Mouse (Mus musculus): Measurements from ENCODE around the gene Dhx38. TPM values are rescaled to one million over a fixed set of nuclear protein-coding genes. Genes with fewer than 3 reads are reported as not detected.
A peak's percentile ranks its signal among the peaks of the same experiment; 100 is the strongest.

The Dhx38 gene
- polyA plus RNA-seq, 1 experiment from 2014 or later, result 19.8 TPM

- H3K27me3 ChIP-seq (replicated peaks), result no peaks in the 10 kb centered on the region
- 81% methylated on average over 9 of the region's 9 CpGs for WGBS
- no peak overlapping the region for H3K9ac ChIP-seq
- H3K36me3 ChIP-seq, result peaks cover 37% of the 10 kb centered on the region
- no peak for ATAC-seq (ENCODE audit: insufficient number of reproducible peaks, low FRiP score)
- H3K27ac ChIP-seq (ENCODE audit: poor library complexity, severe bottlenecking), result no peak overlapping the region
- H3K4me3 ChIP-seq, result no peak overlapping the region
- H3K4me2 ChIP-seq, result no peak overlapping the region
- no peaks in the 10 kb centered on the region for H3K9me3 ChIP-seq (replicated peaks)
- no peaks in the 10 kb centered on the region for H3K4me1 ChIP-seq (replicated peaks)
These were observed 25.2 kb upstream of the Dhx38 start for GRCm38 (mm10) chr8:109590901-109591300.

DNA sequence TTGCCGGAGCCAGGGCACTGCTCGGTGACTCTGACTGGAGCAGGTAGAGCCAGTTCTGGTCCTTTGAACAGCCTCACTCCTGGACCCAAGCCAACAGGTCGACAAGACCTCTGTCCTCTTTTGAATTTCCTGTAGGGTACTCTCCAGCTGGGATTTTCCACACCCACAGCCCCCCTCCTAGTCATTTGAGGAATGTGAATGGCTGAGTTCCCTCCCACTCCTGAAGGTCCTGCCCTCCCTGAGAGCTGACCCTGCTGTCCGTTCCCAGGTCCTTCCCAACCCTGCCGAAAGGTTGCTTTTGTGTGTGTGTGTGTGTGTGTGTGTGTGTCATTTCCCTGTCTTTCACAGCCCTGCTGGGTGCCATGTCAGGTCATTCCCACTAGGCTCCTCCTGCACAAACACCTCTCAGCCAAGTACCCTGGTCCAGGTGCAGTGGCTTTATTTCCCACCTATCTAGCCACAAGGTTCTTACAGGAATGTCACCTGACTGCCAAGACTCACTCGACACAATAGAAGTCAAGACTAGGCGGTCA is 21.4 kb upstream of the Dhx38 start:
- WGBS, result 58% methylated on average over 7 of the region's 7 CpGs
- Histone ChIP-seq H3K4me2 (no peak overlapping the region), H3K36me3 (peaks cover 6% of the 10 kb centered on the region; the same call in 1 of the 2 replicates), H3K4me3 (no peak overlapping the region), H3K4me1 (replicated peaks) (no peaks in the 10 kb centered on the region), H3K27ac (ENCODE audit: poor library complexity, severe bottlenecking) (no peak overlapping the region), H3K9me3 (replicated peaks) (peaks cover 13% of the 10 kb centered on the region), H3K27me3 (replicated peaks) (no peaks in the 10 kb centered on the region), H3K9ac (no peak overlapping the region)
- 0 out of 2 replicates have a peak, but pooled peaks have one; percentile 22 for ATAC-seq (ENCODE audit: insufficient number of reproducible peaks, low FRiP score)

DNA sequence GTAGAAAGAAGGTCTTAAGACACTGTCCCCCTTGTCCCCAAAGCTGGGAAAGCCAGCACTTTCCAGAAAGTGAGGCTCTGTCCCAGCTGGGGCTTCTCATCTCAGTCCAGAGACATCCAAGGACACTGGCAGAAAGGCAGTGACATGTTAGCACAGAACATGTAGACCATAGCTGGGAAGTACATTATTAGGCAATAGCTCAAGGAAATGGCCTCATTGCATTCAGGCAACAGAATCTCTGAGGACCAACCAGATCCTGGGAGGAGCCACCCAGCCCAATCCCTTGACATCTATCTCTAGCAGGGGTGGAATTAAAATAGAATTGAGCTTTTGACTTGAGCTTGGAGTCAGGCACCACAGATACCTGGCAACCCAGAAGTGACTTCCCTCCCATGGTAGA is 20.0 kb upstream of the Dhx38 start:
- no peak overlapping the region for H3K4me2 ChIP-seq
- no peaks in the 10 kb centered on the region for H3K36me3 ChIP-seq
- ATAC-seq (ENCODE audit: insufficient number of reproducible peaks, low FRiP score), result no peak
- H3K4me3 ChIP-seq, result no peak overlapping the region
- no peaks in the 10 kb centered on the region for H3K27me3 ChIP-seq (replicated peaks)
- H3K9ac ChIP-seq, result no peak overlapping the region
- H3K4me1 ChIP-seq (replicated peaks), result no peaks in the 10 kb centered on the region
- no peak overlapping the region for H3K27ac ChIP-seq (ENCODE audit: poor library complexity, severe bottlenecking)
- peaks cover 13% of the 10 kb centered on the region for H3K9me3 ChIP-seq (replicated peaks)

- WGBS, result 85% methylated on average over 3 of the region's 3 CpGs
- H3K4me1 ChIP-seq (replicated peaks), result no peaks in the 10 kb centered on the region
These were observed 19.2 kb upstream of the Dhx38 start for GRCm38 (mm10) chr8:109584830-109585229.

DNA sequence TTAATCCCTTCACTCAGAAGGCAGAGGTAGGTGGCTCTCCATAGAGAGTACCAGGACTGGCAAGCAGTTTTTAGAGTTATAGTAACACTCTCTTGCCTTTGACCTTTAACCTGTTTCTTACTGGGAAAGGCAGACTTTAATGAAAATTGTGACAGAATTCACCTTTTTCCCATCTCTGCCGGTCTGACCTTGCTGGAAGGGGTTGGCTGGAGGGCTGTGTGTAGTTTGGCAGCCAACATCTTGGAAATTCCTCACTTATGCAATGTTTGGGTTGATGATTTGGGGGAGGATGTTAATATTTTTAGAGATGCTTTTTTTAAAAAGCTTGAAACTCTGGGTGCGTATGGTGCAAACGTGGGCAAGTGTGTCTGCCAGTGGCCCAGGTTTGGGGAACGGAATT is 18.6 kb upstream of the Dhx38 start:
- ATAC-seq (ENCODE audit: insufficient number of reproducible peaks, low FRiP score), result no peak

More at GRCm38 (mm10) chr8:109584830-109585229, 19.2 kb upstream of the Dhx38 start:
- Histone ChIP-seq H3K27ac (ENCODE audit: poor library complexity, severe bottlenecking) (no peak overlapping the region), H3K4me2 (no peak overlapping the region), H3K36me3 (no peaks in the 10 kb centered on the region), H3K9me3 (replicated peaks) (peaks cover 13% of the 10 kb centered on the region), H3K27me3 (replicated peaks) (no peaks in the 10 kb centered on the region), H3K4me3 (no peak overlapping the region), H3K9ac (no peak overlapping the region)
- ATAC-seq (ENCODE audit: insufficient number of reproducible peaks, low FRiP score), result no peak

GRCm38 (mm10) chr8:109578900-109579301 is 13.2 kb upstream of the Dhx38 start, which contains the start of gene Hp:
Hp (minus strand) TSS chr8:109579172.
- peaks cover 7% of the 10 kb centered on the region; the same call in 1 of the 2 replicates for H3K27me3 ChIP-seq (replicated peaks)
- no peak within 1 kb of the TSS for H3K4me2 ChIP-seq
- no peak within 1 kb of the TSS for H3K27ac ChIP-seq (ENCODE audit: poor library complexity, severe bottlenecking)
- no peaks in the 10 kb centered on the region for H3K4me1 ChIP-seq (replicated peaks)
- 64% methylated on average over 8 of the region's 8 CpGs for WGBS
- ATAC-seq (ENCODE audit: insufficient number of reproducible peaks, low FRiP score), result no peak
- H3K36me3 ChIP-seq, result no peaks in the 10 kb centered on the region
- H3K4me3 ChIP-seq, result no peak within 1 kb of the TSS
- peaks cover 6% of the 10 kb centered on the region for H3K9me3 ChIP-seq (replicated peaks)
- H3K9ac ChIP-seq, result no peak within 1 kb of the TSS

More for the DNA sequence above, 18.6 kb upstream of the Dhx38 start:
- H3K9me3 ChIP-seq (replicated peaks), result peaks cover 13% of the 10 kb centered on the region
- H3K4me1 ChIP-seq (replicated peaks), result no peaks in the 10 kb centered on the region
- no peaks in the 10 kb centered on the region for H3K36me3 ChIP-seq
- no peaks in the 10 kb centered on the region for H3K27me3 ChIP-seq (replicated peaks)
- H3K4me3 ChIP-seq, result no peak overlapping the region
- no peak overlapping the region for H3K9ac ChIP-seq
- H3K27ac ChIP-seq (ENCODE audit: poor library complexity, severe bottlenecking), result no peak overlapping the region
- WGBS, result 75% methylated on average over 4 of the region's 4 CpGs
- no peak overlapping the region for H3K4me2 ChIP-seq

DNA sequence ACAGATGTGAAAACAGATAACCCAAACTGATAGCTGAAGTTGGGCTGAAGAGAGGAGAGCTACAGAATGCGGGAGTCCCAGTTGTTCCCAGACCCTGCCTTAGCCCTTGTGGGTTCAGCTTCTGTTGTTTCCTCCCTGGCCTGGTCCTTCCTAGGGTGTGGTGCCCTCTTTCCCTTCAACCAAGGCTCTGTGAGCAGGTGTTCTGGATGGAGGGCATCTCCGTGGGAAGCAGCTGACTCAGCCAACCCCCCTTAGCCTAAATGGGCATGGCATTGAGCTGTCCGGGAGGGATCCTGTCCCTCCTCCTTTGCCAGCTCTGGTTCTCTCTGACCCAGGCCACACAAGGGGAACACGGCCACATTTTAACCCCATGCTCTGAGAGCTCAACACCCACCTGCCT is 10.7 kb upstream of the Dhx38 start:
- 67% methylated on average over 4 of the region's 4 CpGs for WGBS

GRCm38 (mm10) chr8:109571139-109571538 is 5.5 kb upstream of the Dhx38 start:
- 86% methylated on average over 12 of the region's 12 CpGs for WGBS

More for the DNA sequence above, 10.7 kb upstream of the Dhx38 start:
- Histone ChIP-seq H3K4me2 (no peak overlapping the region), H3K27ac (ENCODE audit: poor library complexity, severe bottlenecking) (no peak overlapping the region), H3K9me3 (replicated peaks) (no peaks in the 10 kb centered on the region), H3K4me1 (replicated peaks) (no peaks in the 10 kb centered on the region), H3K9ac (no peak overlapping the region), H3K27me3 (replicated peaks) (peaks cover 7% of the 10 kb centered on the region; the same call in 1 of the 2 replicates), H3K36me3 (peaks cover 13% of the 10 kb centered on the region; the same call in 1 of the 2 replicates), H3K4me3 (no peak overlapping the region)
- no peak for ATAC-seq (ENCODE audit: insufficient number of reproducible peaks, low FRiP score)

DNA sequence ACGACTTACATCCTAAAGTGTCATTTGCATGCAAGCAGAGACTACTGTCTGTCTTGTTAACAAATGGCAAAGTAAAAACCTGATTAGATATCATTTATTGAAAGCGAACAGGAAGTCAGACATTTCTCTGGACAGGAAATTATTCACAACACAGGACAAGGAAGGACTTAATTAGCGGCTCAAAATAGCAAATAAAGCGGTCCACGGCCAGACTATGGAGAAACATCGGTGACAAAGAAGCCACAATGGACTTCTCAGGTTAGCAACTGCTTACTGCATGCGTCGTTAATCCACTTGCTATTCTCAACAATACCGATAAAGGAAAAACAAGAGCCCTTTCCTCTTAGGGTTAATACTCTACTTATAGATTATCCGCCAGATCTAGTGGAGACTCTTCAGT is 895 bp downstream of the Dhx38 start:
- H3K4me2 ChIP-seq, result peak overlapping the region; percentile 89
- H3K4me1 ChIP-seq (replicated peaks), result peaks cover 14% of the 10 kb centered on the region
- no peak for ATAC-seq (ENCODE audit: insufficient number of reproducible peaks, low FRiP score)
- H3K27ac ChIP-seq (ENCODE audit: poor library complexity, severe bottlenecking), result peak overlapping the region; percentile 92; the same call in 1 of the 2 replicates
- H3K4me3 ChIP-seq, result peak overlapping the region; percentile 84
- no peaks in the 10 kb centered on the region for H3K9me3 ChIP-seq (replicated peaks)
- no peaks in the 10 kb centered on the region for H3K27me3 ChIP-seq (replicated peaks)
- peak overlapping the region; percentile 92 for H3K9ac ChIP-seq
- 2% methylated on average over 10 of the region's 10 CpGs for WGBS
- H3K36me3 ChIP-seq, result peaks cover 42% of the 10 kb centered on the region

More at GRCm38 (mm10) chr8:109571139-109571538, 5.5 kb upstream of the Dhx38 start:
- Histone ChIP-seq H3K36me3 (peaks cover 36% of the 10 kb centered on the region), H3K9ac (no peak overlapping the region), H3K27me3 (replicated peaks) (peaks cover 4% of the 10 kb centered on the region; the same call in 1 of the 2 replicates), H3K27ac (ENCODE audit: poor library complexity, severe bottlenecking) (no peak overlapping the region), H3K9me3 (replicated peaks) (no peaks in the 10 kb centered on the region), H3K4me2 (no peak overlapping the region), H3K4me1 (replicated peaks) (peaks cover 4% of the 10 kb centered on the region), H3K4me3 (no peak overlapping the region)
- ATAC-seq (ENCODE audit: insufficient number of reproducible peaks, low FRiP score), result no peak

- Histone ChIP-seq H3K27me3 (replicated peaks) (no peaks in the 10 kb centered on the region), H3K9me3 (replicated peaks) (no peaks in the 10 kb centered on the region), H3K36me3 (peaks cover 42% of the 10 kb centered on the region), H3K4me1 (replicated peaks) (peaks cover 14% of the 10 kb centered on the region), H3K4me2 (peak overlapping the region; percentile 89; the same call in 1 of the 2 replicates), H3K4me3 (no peak overlapping the region), H3K9ac (no peak overlapping the region), H3K27ac (ENCODE audit: poor library complexity, severe bottlenecking) (no peak overlapping the region)
- WGBS, result 67% methylated on average over 2 of the region's 2 CpGs
- ATAC-seq (ENCODE audit: insufficient number of reproducible peaks, low FRiP score), result no peak
These were observed 1.8 kb downstream of the Dhx38 start for GRCm38 (mm10) chr8:109563881-109564280.

- Histone ChIP-seq H3K9me3 (replicated peaks) (no peaks in the 10 kb centered on the region), H3K4me3 (no peak overlapping the region), H3K9ac (no peak overlapping the region), H3K27me3 (replicated peaks) (no peaks in the 10 kb centered on the region), H3K27ac (ENCODE audit: poor library complexity, severe bottlenecking) (no peak overlapping the region), H3K36me3 (peaks cover 100% of the 10 kb centered on the region), H3K4me2 (no peak overlapping the region), H3K4me1 (replicated peaks) (no peaks in the 10 kb centered on the region)
- 38% methylated on average over 3 of the region's 3 CpGs for WGBS
- no peak for ATAC-seq (ENCODE audit: insufficient number of reproducible peaks, low FRiP score)
These were observed 14.0 kb downstream of the Dhx38 start for GRCm38 (mm10) chr8:109551663-109552062.

GRCm38 (mm10) chr8:109544049-109544448 is 21.6 kb downstream of the Dhx38 start:
- Histone ChIP-seq H3K9me3 (replicated peaks) (no peaks in the 10 kb centered on the region), H3K4me1 (replicated peaks) (no peaks in the 10 kb centered on the region), H3K9ac (no peak overlapping the region), H3K27me3 (replicated peaks) (no peaks in the 10 kb centered on the region), H3K27ac (ENCODE audit: poor library complexity, severe bottlenecking) (no peak overlapping the region), H3K36me3 (peaks cover 36% of the 10 kb centered on the region), H3K4me3 (no peak overlapping the region), H3K4me2 (no peak overlapping the region)
- no peak for ATAC-seq (ENCODE audit: insufficient number of reproducible peaks, low FRiP score)
- WGBS, result 33% methylated on average over 2 of the region's 3 CpGs
